Mouse (Mus musculus): ENCODE results near the gene Wdr43. TPM values are rescaled to one million over a fixed set of nuclear protein-coding genes. Genes with fewer than 3 reads are reported as not detected.

Wdr43 gene
- polyA plus RNA-seq, 1 experiment, result 34.4 TPM

- Histone ChIP-seq H3K79me3 (ENCODE audit: low read depth) (no peaks in the 10 kb centered on the region), H3K4me3 (ENCODE audit: insufficient read depth, poor library complexity, severe bottlenecking) (no peak overlapping the region), H3K36me3 (ENCODE audit: control insufficient read depth, insufficient read depth) (no peaks in the 10 kb centered on the region), H3K27me3 (ENCODE audit: control insufficient read depth, insufficient read depth, insufficient read length) (peaks cover 4% of the 10 kb centered on the region), H3K79me2 (ENCODE audit: control insufficient read depth, insufficient read depth) (no peaks in the 10 kb centered on the region), H3ac (ENCODE audit: control insufficient read depth, insufficient read length, low read depth) (no peak overlapping the region)
- no peak for TF ChIP-seq USF1 (IDR thresholded peaks at IDR 0.05; ENCODE audit: low read depth)
- TF ChIP-seq FOSL1 (IDR thresholded peaks at IDR 0.05; ENCODE audit: insufficient read depth, low read length, poor library complexity, severe bottlenecking), result no peak
- TF ChIP-seq CEBPB (IDR thresholded peaks at IDR 0.05; ENCODE audit: low read depth), result no peak
- TF ChIP-seq MAX (IDR thresholded peaks at IDR 0.05), result no peak
- no peak for TF ChIP-seq MYOD1 (IDR thresholded peaks at IDR 0.05; ENCODE audit: control insufficient read depth, insufficient read length, low read depth)
- no peak for TF ChIP-seq MYOG (IDR thresholded peaks at IDR 0.05; ENCODE audit: control insufficient read depth, extremely low read depth, insufficient read length)
- no peak for TF ChIP-seq CTCF (IDR thresholded peaks at IDR 0.05; ENCODE audit: control insufficient read depth, insufficient read depth, insufficient read length)
These were observed 80.1 kb downstream of the Wdr43 start for GRCm38 (mm10) chr17:71695716-71696315.

GRCm38 (mm10) chr17:71696396-71696795 lies 80.7 kb downstream of the Wdr43 start:
- Histone ChIP-seq H3K27me3 (ENCODE audit: control insufficient read depth, insufficient read depth, insufficient read length) (peaks cover 4% of the 10 kb centered on the region), H3K79me2 (ENCODE audit: control insufficient read depth, insufficient read depth) (no peaks in the 10 kb centered on the region), H3K79me3 (ENCODE audit: low read depth) (no peaks in the 10 kb centered on the region), H3ac (ENCODE audit: control insufficient read depth, insufficient read length, low read depth) (no peak overlapping the region), H3K4me3 (ENCODE audit: insufficient read depth, poor library complexity, severe bottlenecking) (no peak overlapping the region), H3K36me3 (ENCODE audit: control insufficient read depth, insufficient read depth) (no peaks in the 10 kb centered on the region)
- no peak for TF ChIP-seq FOSL1 (IDR thresholded peaks at IDR 0.05; ENCODE audit: insufficient read depth, low read length, poor library complexity, severe bottlenecking)
- TF ChIP-seq MYOG (IDR thresholded peaks at IDR 0.05; ENCODE audit: control insufficient read depth, extremely low read depth, insufficient read length), result no peak
- TF ChIP-seq CEBPB (IDR thresholded peaks at IDR 0.05; ENCODE audit: low read depth), result no peak
- TF ChIP-seq MAX (IDR thresholded peaks at IDR 0.05), result no peak
- no peak for TF ChIP-seq CTCF (IDR thresholded peaks at IDR 0.05; ENCODE audit: control insufficient read depth, insufficient read depth, insufficient read length)
- TF ChIP-seq MYOD1 (IDR thresholded peaks at IDR 0.05; ENCODE audit: control insufficient read depth, insufficient read length, low read depth), result no peak
- no peak for TF ChIP-seq USF1 (IDR thresholded peaks at IDR 0.05; ENCODE audit: low read depth)

- no peaks in the 10 kb centered on the region for H3K79me3 ChIP-seq (ENCODE audit: low read depth)
These were observed 82.4 kb downstream of the Wdr43 start for GRCm38 (mm10) chr17:71697896-71698618.

GRCm38 (mm10) chr17:71698619-71698956 lies 82.9 kb downstream of the Wdr43 start:
- Histone ChIP-seq H3K79me3 (ENCODE audit: low read depth) (no peaks in the 10 kb centered on the region), H3K36me3 (ENCODE audit: control insufficient read depth, insufficient read depth) (no peaks in the 10 kb centered on the region), H3K27me3 (ENCODE audit: control insufficient read depth, insufficient read depth, insufficient read length) (peaks cover 4% of the 10 kb centered on the region), H3ac (ENCODE audit: control insufficient read depth, insufficient read length, low read depth) (no peak overlapping the region), H3K4me3 (ENCODE audit: insufficient read depth, poor library complexity, severe bottlenecking) (no peak overlapping the region), H3K79me2 (ENCODE audit: control insufficient read depth, insufficient read depth) (no peaks in the 10 kb centered on the region)
- TF ChIP-seq MYOG (IDR thresholded peaks at IDR 0.05; ENCODE audit: control insufficient read depth, extremely low read depth, insufficient read length) (no peak), MYOD1 (IDR thresholded peaks at IDR 0.05; ENCODE audit: control insufficient read depth, insufficient read length, low read depth) (no peak), USF1 (IDR thresholded peaks at IDR 0.05; ENCODE audit: low read depth) (no peak), CTCF (IDR thresholded peaks at IDR 0.05; ENCODE audit: control insufficient read depth, insufficient read depth, insufficient read length) (no peak), CEBPB (IDR thresholded peaks at IDR 0.05; ENCODE audit: low read depth) (no peak), FOSL1 (IDR thresholded peaks at IDR 0.05; ENCODE audit: insufficient read depth, low read length, poor library complexity, severe bottlenecking) (no peak), MAX (IDR thresholded peaks at IDR 0.05) (no peak)

More at GRCm38 (mm10) chr17:71697896-71698618, 82.4 kb downstream of the Wdr43 start:
- Histone ChIP-seq H3K36me3 (ENCODE audit: control insufficient read depth, insufficient read depth) (no peaks in the 10 kb centered on the region), H3K27me3 (ENCODE audit: control insufficient read depth, insufficient read depth, insufficient read length) (peaks cover 4% of the 10 kb centered on the region), H3K79me2 (ENCODE audit: control insufficient read depth, insufficient read depth) (no peaks in the 10 kb centered on the region), H3K4me3 (ENCODE audit: insufficient read depth, poor library complexity, severe bottlenecking) (no peak overlapping the region), H3ac (ENCODE audit: control insufficient read depth, insufficient read length, low read depth) (no peak overlapping the region)
- TF ChIP-seq FOSL1 (IDR thresholded peaks at IDR 0.05; ENCODE audit: insufficient read depth, low read length, poor library complexity, severe bottlenecking), result no peak
- no peak for TF ChIP-seq CEBPB (IDR thresholded peaks at IDR 0.05; ENCODE audit: low read depth)

- H3K79me3 ChIP-seq (ENCODE audit: low read depth), result no peaks in the 10 kb centered on the region
- H3ac ChIP-seq (ENCODE audit: control insufficient read depth, insufficient read length, low read depth), result no peak overlapping the region
- TF ChIP-seq CEBPB (IDR thresholded peaks at IDR 0.05; ENCODE audit: low read depth), result no peak
- no peak for TF ChIP-seq CTCF (IDR thresholded peaks at IDR 0.05; ENCODE audit: control insufficient read depth, insufficient read depth, insufficient read length)
- TF ChIP-seq MAX (IDR thresholded peaks at IDR 0.05), result no peak
- H3K79me2 ChIP-seq (ENCODE audit: control insufficient read depth, insufficient read depth), result no peaks in the 10 kb centered on the region
- H3K36me3 ChIP-seq (ENCODE audit: control insufficient read depth, insufficient read depth), result no peaks in the 10 kb centered on the region
- no peak overlapping the region for H3K4me3 ChIP-seq (ENCODE audit: insufficient read depth, poor library complexity, severe bottlenecking)
- H3K27me3 ChIP-seq (ENCODE audit: control insufficient read depth, insufficient read depth, insufficient read length), result peaks cover 4% of the 10 kb centered on the region
These were observed 89.4 kb downstream of the Wdr43 start for GRCm38 (mm10) chr17:71705113-71705512.

All from C2C12 (cell line).